Mouse (Mus musculus) left cerebral cortex, adult 8-10 months (tissue): ENCODE measurements around the gene Dqx1. TPM values are rescaled to one million over a fixed set of nuclear protein-coding genes. Genes with fewer than 3 reads are reported as not detected.

Source experiments
- DNase-seq, 2 experiments: peaks; one replicate each; pipeline ENCODE4 v3.0.0; 2022; ENCODE audit warnings: low spot score in 2 of 2
- total RNA-seq, 4 experiments: library from RNA; stranded (reverse); gene quantifications; 2 replicates each; pipeline ENCODE4 v1.2.4; 2022

The Dqx1 gene
- total RNA-seq, 4 experiments from 2014 or later: 0.67 to 1.5 (median 1.1) TPM

GRCm38 (mm10) chr6:83033249-83034185 is 24.1 kb upstream of the Dqx1 start, which contains the start of the genes Dok1 and Loxl3:
Gene Dok1 (minus strand): TSS chr6:83033471.
Gene Loxl3 (plus strand): TSS chr6:83034173.
- DNase-seq: no peak

GRCm38 (mm10) chr6:83034463-83035055 is 23.1 kb upstream of the Dqx1 start:
- DNase-seq: no peak

- DNase-seq: no peak
Measured at GRCm38 (mm10) chr6:83037188-83037587, 20.5 kb upstream of the Dqx1 start.

GRCm38 (mm10) chr6:83038496-83039012 is 19.1 kb upstream of the Dqx1 start:
- peak; percentile 76 to 95 for DNase-seq

- DNase-seq: no peak
Measured at GRCm38 (mm10) chr6:83040601-83041000, 17.0 kb upstream of the Dqx1 start.

GRCm38 (mm10) chr6:83043561-83043960 is 14.1 kb upstream of the Dqx1 start:
- no peak for DNase-seq

GRCm38 (mm10) chr6:83043993-83044392 is 13.7 kb upstream of the Dqx1 start:
- DNase-seq: no peak

GRCm38 (mm10) chr6:83044742-83045141 is 12.9 kb upstream of the Dqx1 start:
- DNase-seq: no peak

GRCm38 (mm10) chr6:83049367-83049766 is 8.3 kb upstream of the Dqx1 start:
- DNase-seq: no peak

GRCm38 (mm10) chr6:83053136-83053960 is 4.3 kb upstream of the Dqx1 start:
- DNase-seq: no peak

GRCm38 (mm10) chr6:83054074-83054851 is 3.4 kb upstream of the Dqx1 start, which contains the start of gene Aup1:
Gene Aup1 (plus strand): TSS chr6:83054521.
- peak; percentile 92 to 98 for DNase-seq

GRCm38 (mm10) chr6:83054871-83055431 is 2.7 kb upstream of the Dqx1 start, which contains the start of gene Htra2:
Gene Htra2 (minus strand): TSS chr6:83055273.
- peak in 1 of 2 experiments; percentile 32 for DNase-seq

- DNase-seq: no peak
Measured at GRCm38 (mm10) chr6:83058725-83059124, 1.1 kb downstream of the Dqx1 start.

GRCm38 (mm10) chr6:83065995-83066394 is 8.4 kb downstream of the Dqx1 start:
- DNase-seq: no peak

GRCm38 (mm10) chr6:83066441-83066840 is 8.8 kb downstream of the Dqx1 start:
- DNase-seq: no peak

- DNase-seq: no peak
Measured at GRCm38 (mm10) chr6:83068221-83068620, 10.6 kb downstream of the Dqx1 start.

GRCm38 (mm10) chr6:83068706-83069487 is 11.3 kb downstream of the Dqx1 start:
- DNase-seq: no peak

GRCm38 (mm10) chr6:83069488-83070246 is 12.0 kb downstream of the Dqx1 start:
- DNase-seq: no peak

- DNase-seq: no peak
Measured at GRCm38 (mm10) chr6:83070247-83070310, 12.4 kb downstream of the Dqx1 start, which contains the start of gene Tlx2. Gene Tlx2 (minus strand): TSS chr6:83070293.
